Mouse (Mus musculus): ENCODE results near the gene Egfem1.
A peak's percentile ranks its signal among the peaks of the same experiment; 100 is the strongest.

Egfem1 gene

GRCm38 (mm10) chr3:29135176-29136064, 53.6 kb downstream of the Egfem1 start:
- DNase-seq (ENCODE audit: low spot score) = no peak

DNA sequence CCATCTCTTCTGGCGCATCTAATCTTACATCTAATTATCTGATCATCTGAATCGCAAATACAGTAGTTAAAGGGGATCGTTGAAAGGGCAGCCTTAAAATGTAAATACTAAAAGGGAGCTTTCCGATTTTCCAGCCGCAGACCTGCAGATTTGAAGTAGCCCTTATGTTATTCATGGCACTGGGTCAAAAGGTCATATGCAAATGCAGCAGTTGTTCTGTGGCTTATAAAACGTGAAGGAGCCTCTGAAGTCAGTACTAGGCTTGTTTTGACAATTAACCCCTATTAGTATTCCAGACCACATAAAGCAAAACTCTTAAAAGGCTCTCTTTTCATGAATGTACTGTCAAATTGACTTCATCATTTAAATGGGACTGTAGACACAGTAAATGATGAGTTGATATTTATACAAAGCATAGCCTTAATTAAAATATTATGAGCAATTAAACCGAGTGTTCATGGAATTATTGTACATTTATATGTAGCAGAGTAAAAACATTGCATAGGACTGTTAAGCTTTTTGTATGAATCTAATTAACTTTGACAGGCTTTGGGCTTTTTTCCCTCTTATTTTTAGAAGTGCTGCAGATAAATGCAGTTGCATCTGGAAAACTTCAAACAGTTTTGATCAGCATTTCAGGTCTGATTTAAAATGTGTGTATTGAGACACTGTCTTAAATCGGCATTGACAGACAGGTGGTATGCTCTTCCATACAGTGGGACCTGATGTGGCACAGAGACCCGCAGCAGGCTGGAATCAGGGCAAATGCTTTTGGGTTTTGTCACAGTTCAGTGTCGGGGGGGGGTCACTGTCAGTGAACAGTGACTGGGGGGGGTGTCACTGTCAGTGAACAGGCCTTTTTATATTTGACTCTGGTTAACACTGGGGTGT, 54.5 kb downstream of the Egfem1 start:
- DNase-seq (ENCODE audit: low spot score) = no peak

- DNase-seq (ENCODE audit: low spot score) = no peak
Measured at GRCm38 (mm10) chr3:29168401-29168800, 86.6 kb downstream of the Egfem1 start.

DNA sequence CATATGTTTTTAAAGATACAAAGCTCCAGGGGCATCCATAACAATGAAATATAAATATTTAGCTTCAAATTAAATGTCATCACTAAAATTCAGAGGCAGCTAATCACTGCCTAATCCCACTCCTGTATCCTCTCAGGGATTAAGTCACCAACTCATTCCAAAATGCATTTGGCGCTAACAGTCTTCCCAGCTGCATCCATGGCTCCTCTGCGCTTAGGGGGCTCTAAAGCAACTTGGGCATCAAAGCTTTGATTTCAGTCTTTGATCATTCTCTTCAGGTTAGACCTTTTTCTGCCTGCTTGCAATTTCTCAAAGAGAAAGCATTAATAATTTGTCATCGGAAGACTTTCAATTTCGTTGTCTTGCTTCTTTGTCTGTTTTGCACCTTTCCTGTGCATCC, 87.2 kb downstream of the Egfem1 start:
- no peak for DNase-seq (ENCODE audit: low spot score)

DNA sequence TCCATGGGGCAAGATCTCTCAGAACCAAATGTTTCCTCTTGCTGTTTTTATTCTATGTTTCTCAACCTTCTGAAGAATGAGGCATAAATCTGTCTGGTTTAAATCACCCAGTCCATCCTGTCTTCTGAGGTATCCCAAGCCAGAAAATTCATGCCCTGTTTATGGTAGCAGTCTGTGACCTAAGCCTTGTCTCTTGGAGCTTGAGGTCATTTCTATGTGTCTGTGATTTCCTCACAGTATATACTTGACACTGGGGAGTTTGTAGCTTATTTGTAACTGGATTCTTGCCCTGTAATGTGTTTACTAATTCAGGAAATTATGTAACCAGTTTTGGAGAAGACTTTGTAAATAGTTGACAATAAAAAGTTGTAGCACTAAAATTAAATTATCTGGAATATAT, 95.2 kb downstream of the Egfem1 start:
- no peak for DNase-seq (ENCODE audit: low spot score)

- no peak for DNase-seq (ENCODE audit: low spot score)
Measured at GRCm38 (mm10) chr3:29182988-29183387, 101.2 kb downstream of the Egfem1 start.

DNA sequence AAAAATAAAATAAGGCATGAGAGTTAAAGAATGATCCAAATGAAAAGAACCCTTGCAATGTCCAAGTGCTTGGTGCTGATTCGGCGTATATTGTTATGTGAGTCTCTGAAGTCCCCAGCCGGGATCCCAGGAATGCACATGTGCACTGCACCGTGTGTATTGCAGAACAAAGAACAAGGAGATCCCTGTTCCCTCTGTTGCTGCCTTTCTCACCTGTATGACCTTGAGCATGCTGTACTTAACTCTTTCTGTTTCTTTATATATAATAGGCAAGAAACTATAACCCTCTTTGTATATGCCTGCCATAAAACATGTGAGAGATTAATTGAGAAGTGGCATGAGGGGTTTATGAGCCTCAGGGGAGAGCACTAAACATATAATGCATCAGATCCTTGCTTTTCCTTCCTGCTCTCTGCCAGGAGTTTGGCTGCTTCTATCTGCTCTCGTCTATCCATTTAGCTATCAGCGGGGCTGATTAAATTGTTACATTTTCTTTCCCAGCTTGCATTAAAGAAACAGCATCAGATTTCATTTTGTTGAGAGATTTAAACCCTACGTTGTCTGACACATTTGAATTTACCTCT, 101.9 kb downstream of the Egfem1 start:
- DNase-seq (ENCODE audit: low spot score) = no peak

- DNase-seq (ENCODE audit: low spot score) = no peak
Measured at GRCm38 (mm10) chr3:29184486-29185241, 102.8 kb downstream of the Egfem1 start.

- DNase-seq (ENCODE audit: low spot score) = no peak
Measured at GRCm38 (mm10) chr3:29190263-29190662, 108.4 kb downstream of the Egfem1 start.

DNA sequence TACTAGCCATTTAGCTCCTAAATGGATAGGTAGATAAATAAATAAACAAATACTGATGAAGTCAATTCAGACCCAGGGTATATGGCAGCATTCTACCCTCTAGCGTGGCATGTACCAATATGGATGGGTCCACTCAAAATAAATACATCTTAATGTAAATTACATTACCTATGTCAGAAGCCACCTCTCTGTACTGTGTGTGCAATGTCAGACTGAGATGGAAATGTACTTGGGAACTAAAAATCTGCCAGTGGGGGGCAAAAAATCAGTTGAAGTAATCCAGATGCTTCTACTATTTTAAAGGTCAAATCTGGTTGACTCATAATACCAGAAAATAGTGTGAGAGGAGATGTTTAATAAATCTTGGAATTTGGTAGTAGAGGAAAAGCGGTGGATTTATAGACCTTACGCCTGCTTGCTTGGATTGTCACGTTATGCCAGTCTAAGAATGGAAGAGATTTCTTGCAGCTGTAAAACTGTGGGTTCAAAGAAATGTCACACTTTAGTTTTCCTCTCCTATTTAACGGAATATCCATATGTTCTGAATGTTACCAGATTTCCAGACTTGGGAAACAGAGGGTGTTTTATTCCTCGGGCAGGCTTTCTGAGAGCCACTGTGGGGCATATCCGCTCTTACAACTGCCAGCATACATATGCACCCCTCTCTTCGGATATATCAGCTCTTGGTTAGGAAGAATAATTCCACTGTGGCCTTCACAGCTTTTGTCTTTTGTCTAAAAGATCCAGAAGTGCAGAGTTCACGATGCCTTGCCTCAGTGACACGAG, 116.1 kb downstream of the Egfem1 start:
- no peak for DNase-seq (ENCODE audit: low spot score)

GRCm38 (mm10) chr3:29200601-29201000, 118.8 kb downstream of the Egfem1 start:
- DNase-seq (ENCODE audit: low spot score) = peak; percentile 7

DNA sequence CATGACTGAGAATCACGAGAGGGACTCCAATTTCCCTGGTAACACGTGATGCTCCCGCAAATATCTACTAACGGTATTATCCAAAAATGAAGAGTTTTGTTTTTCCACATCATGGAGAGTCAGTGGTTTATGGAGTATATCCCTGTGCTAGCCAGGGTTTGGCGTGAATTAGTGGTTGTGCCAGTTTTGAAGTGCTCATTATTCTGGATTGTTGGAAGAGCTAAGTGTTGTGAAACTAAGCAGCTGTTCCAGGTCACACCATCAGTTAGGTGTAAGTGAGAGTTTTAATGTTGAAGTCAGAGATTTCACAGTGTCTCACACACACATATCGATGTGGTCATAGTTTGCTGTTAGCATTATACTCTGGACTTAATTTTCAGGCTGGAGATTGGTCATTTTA, 120.7 kb downstream of the Egfem1 start:
- no peak for DNase-seq (ENCODE audit: low spot score)

DNA sequence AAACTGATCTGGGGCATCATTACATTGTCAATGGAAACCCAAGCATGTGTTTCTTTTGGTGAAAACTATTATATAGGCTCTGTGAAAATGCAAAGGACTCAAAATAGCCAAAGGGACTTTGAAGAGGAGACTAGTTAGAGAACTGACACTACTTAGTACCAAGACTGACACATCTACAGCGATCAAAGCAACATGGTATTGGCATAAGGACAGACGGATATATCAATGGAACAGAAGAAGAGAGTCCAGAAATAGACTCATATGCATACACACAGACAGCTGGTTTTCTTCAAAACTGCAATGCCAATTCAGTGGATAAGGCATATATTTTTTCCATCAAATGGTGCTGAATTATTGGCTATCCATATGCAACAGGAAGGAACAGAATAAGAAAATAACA, 140.6 kb downstream of the Egfem1 start:
- DNase-seq (ENCODE audit: low spot score) = no peak

- no peak for DNase-seq (ENCODE audit: low spot score)
Measured at GRCm38 (mm10) chr3:29229712-29230111, 147.9 kb downstream of the Egfem1 start.

GRCm38 (mm10) chr3:29235477-29235876, 153.7 kb downstream of the Egfem1 start:
- no peak for DNase-seq (ENCODE audit: low spot score)

- DNase-seq (ENCODE audit: low spot score) = no peak
Measured at GRCm38 (mm10) chr3:29236517-29236916, 154.7 kb downstream of the Egfem1 start.

DNA sequence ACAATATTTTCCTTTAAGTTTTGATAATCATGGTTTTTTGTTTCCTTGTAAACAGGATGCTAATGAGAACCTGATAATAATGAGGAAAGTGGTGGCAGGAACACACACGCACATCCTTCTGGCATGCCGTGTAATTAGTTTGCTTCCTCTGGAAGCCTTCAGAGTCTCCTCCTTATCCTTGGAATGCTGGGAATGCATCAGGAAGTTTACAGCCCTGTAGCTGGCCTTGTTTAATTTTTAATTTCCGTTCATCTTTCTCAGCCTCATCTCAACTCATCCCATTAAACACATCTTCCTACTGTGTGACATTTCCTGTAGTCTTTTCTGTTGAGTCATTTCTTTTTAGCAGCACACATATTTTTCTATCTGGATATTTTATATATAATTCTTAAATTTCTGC, 161.8 kb downstream of the Egfem1 start:
- no peak for DNase-seq (ENCODE audit: low spot score)

DNA sequence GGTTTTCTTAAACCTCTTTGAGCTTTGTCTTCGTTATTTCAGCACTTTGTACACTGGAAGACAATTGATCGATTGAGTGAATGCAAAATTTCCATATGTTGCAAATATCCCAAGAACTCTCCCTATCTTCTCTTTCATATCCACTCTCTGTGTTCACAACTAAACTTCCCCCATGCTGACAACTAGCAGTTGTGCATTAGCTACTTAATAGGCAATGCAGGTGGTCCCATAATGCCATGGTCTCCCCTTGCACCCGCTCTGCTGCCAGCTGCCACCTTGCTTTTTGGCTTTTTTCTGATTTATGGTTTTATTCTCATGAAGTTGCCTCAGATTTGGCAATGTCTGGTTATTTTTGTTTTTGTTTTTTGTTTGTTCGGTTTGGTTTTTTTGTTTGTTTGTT, 209.8 kb downstream of the Egfem1 start:
- no peak for DNase-seq (ENCODE audit: low spot score)

GRCm38 (mm10) chr3:29292251-29292650, 210.4 kb downstream of the Egfem1 start:
- no peak for DNase-seq (ENCODE audit: low spot score)

DNA sequence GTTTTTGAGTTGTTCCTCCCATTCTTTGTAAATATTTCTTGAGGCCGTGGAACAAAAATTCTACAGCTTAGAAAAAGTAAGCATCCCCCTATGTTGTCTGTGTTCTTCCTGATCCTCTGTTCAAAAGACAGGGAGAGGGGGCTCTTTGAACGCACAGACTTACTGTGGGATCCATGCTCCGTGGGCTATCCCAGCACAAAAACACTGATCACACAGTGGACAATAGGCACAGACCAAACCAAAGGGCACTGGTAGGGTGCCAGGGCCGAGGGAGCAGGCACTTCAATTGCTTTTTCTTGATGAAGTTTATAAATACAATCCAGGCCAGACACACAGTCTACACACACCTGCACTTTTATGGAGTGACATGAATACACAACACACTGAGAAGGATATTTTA, 211.4 kb downstream of the Egfem1 start:
- no peak for DNase-seq (ENCODE audit: low spot score)

- no peak for DNase-seq (ENCODE audit: low spot score)
Measured at GRCm38 (mm10) chr3:29342223-29342791, 260.5 kb downstream of the Egfem1 start.

Data from adipocyte (in vitro differentiated cells).